Mouse (Mus musculus): ENCODE results near the gene Zcchc10. TPM values are rescaled to one million over a fixed set of nuclear protein-coding genes. Genes with fewer than 3 reads are reported as not detected.
"Not testable (repeated sequence)": the region's sequence is repeated elsewhere in the genome, so short reads cannot be mapped to it uniquely, and the experiment has no call there.

The Zcchc10 gene
- polyA plus RNA-seq, 1 experiment from 2014 or later = 21.7 TPM

DNA sequence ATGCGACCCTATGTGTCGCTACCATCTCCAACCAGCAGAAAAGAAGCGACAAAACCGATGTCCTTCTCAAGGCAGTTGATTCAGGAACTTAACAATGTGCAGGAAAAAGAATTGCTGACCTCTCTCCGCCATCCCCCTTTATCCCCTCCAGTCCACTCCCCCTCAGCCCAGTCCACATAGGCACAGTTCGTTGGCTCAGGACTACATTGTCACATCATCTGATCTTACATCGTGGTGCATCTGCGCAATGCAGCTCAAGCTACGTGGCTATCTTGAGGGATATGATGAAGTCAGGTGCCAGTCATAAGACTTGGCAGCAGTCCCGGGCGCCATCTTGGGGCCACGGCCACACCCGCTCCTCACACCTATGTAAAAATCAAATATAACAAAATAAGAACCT is 4.6 kb upstream of the Zcchc10 start:
- not testable (repeated sequence) for H3K4me3 ChIP-seq; ATAC-seq (ENCODE audit: borderline replicate concordance, extremely low read depth, low FRiP score, low TSS enrichment); H3K27me3 ChIP-seq; H3K36me3 ChIP-seq; H3K27ac ChIP-seq; H3K4me2 ChIP-seq; H3K9ac ChIP-seq; H3K9me3 ChIP-seq; H3K4me1 ChIP-seq
- WGBS = 92% methylated on average over 13 of the region's 13 CpGs

DNA sequence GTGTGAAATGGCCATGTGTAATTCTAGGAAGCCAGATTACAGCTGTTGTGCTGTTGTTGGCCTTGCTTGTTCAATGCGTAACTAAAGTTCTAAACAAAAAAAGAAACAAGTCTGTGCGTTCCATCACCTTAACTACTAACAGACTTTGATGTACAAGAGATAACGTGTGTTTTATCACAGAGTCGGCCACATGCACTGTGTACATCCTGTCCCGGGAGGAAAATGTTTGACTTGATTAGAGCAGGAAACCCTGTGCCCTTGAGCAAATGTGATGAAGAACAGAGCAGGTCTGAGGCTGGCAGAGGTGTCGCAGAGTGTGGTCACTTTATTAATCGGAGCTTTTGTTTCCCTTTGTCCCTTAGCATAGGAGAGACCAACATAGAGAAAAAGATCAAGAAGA is 5.8 kb downstream of the Zcchc10 start:
- H3K27ac ChIP-seq = no peak overlapping the region
- peaks cover 9% of the 10 kb centered on the region for H3K4me1 ChIP-seq
- H3K27me3 ChIP-seq = no peaks in the 10 kb centered on the region
- 74% methylated on average over 7 of the region's 7 CpGs for WGBS
- no peak overlapping the region for H3K4me2 ChIP-seq
- no peak overlapping the region for H3K4me3 ChIP-seq
- H3K9ac ChIP-seq = no peak overlapping the region
- no peaks in the 10 kb centered on the region for H3K9me3 ChIP-seq
- H3K36me3 ChIP-seq = peaks cover 56% of the 10 kb centered on the region
- no peak for ATAC-seq (ENCODE audit: borderline replicate concordance, extremely low read depth, low FRiP score, low TSS enrichment)

DNA sequence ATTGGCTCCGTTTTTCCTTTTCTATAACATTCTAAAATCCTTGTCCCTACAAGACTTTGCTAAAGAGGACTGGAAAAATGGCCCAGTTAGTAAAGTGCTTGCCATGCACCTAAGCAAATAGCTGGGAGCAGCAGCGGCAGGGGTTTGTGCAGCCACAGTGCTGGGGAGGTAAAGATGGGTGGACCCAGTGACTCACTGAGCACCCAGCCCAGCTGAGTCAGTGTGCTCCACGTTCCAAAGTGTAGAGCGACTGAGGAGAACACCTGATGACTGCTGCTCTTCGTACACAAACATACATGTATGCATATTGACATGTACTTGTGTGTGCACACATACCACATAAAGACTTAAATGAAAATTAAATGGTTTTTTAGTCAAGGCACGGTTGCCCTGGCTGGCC is 6.6 kb downstream of the Zcchc10 start:
- no peak overlapping the region for H3K9ac ChIP-seq
- 0 out of 2 replicates have a peak, but pooled peaks cover under 1% of the 10 kb centered on the region for H3K4me1 ChIP-seq
- no peak overlapping the region for H3K4me2 ChIP-seq
- ATAC-seq (ENCODE audit: borderline replicate concordance, extremely low read depth, low FRiP score, low TSS enrichment) = no peak
- H3K4me3 ChIP-seq = no peak overlapping the region
- WGBS = 90% methylated on average over 6 of the region's 6 CpGs
- H3K36me3 ChIP-seq = peaks cover 56% of the 10 kb centered on the region
- no peaks in the 10 kb centered on the region for H3K9me3 ChIP-seq
- no peaks in the 10 kb centered on the region for H3K27me3 ChIP-seq
- no peak overlapping the region for H3K27ac ChIP-seq

DNA sequence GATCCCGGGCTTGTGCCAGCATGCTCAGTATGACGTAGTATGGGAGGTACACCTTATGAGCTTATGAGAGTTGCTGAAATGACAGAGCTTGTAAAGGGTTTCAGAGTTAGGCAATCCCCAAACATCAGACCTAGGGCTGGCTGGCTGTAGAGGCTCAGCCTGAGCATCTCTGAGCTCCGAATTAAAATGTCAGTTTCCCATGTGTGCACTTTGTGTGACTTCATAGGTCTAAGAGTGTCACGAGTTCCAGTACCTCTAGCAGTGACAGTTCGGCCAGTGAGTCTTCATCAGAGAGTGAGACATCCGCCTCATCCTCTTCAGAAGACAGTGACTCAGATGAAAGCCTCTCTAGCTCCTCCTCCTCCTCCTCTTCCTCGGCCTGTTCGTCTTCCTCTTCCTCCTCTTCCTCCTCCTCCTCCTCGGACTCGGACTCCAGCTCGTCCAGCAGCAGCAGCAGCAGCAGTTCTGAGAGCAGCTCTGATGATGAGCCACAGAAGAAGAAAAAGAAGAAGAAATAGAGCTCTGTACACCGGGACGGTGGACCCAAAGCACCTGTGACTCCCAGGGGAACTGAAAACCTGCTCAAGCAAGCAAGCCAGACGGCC is 7.7 kb downstream of the Zcchc10 start:
- H3K36me3 ChIP-seq = peaks cover 56% of the 10 kb centered on the region
- ATAC-seq (ENCODE audit: borderline replicate concordance, extremely low read depth, low FRiP score, low TSS enrichment) = no peak
- no peaks in the 10 kb centered on the region for H3K9me3 ChIP-seq
- no peak overlapping the region for H3K9ac ChIP-seq
- H3K4me1 ChIP-seq = no peaks in the 10 kb centered on the region
- H3K27me3 ChIP-seq = no peaks in the 10 kb centered on the region
- H3K4me3 ChIP-seq = no peak overlapping the region
- H3K4me2 ChIP-seq = no peak overlapping the region
- H3K27ac ChIP-seq = no peak overlapping the region
- WGBS = 76% methylated on average over 14 of the region's 14 CpGs

DNA sequence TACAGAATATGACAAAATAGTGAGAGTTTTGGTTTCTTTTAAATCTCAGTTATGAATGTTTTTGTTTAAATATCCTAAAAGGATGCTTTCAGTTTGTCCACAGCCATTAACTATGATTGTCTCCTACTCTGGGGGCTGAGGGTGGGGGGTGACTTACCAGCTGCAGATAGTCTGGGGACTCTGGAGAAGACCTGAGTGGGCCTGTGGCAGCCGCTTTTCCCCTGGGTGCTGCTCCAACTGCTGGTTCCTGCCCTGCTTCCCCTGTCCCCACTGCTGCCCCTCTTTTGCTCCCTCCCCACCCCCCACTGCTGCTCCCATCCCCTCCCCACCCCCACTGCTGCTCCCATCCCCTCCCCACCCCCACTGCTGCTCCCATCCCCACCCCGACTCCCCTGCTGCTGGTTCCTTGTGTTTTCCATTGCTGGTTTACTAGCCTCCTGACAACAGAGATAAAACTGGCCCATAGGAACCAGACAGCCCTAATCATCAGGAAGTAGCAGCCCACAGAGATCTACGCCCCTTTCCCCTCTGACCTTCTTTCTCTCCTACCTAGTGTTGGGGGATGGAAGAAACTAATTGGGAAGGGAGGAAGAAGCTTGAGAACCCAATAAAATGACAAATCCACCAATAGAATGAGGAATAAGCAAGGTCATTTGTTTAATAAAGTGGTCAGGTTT is 11.2 kb downstream of the Zcchc10 start:
- WGBS = 38% methylated on average over 3 of the region's 3 CpGs
- no peaks in the 10 kb centered on the region for H3K9me3 ChIP-seq
- H3K36me3 ChIP-seq = peaks cover 28% of the 10 kb centered on the region
- no peak overlapping the region for H3K9ac ChIP-seq
- no peak for ATAC-seq (ENCODE audit: borderline replicate concordance, extremely low read depth, low FRiP score, low TSS enrichment)
- no peak overlapping the region for H3K27ac ChIP-seq
- no peaks in the 10 kb centered on the region for H3K4me1 ChIP-seq
- no peak overlapping the region for H3K4me3 ChIP-seq
- H3K4me2 ChIP-seq = no peak overlapping the region
- no peaks in the 10 kb centered on the region for H3K27me3 ChIP-seq

DNA sequence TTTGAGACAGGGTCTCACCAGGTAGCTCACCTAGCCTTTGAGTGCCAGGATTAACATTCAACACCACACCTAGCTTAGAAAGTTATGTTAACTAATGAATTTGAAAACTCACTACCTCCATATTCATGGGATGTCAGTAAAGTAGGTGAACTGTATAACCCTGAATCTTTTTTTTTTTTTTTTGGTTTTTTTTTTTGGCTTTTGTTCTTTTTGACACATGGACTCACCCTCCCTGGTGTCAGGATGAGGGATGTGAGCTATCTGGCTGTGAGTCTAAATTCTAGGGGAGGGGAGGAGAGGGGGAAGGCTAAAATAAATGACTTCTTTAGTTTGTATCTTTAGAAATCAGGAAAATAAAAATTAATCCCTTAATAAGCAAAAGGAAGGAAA is 11.7 kb downstream of the Zcchc10 start:
- H3K27me3 ChIP-seq = no peaks in the 10 kb centered on the region
- H3K4me3 ChIP-seq = no peak overlapping the region
- H3K27ac ChIP-seq = no peak overlapping the region
- H3K36me3 ChIP-seq = peaks cover 24% of the 10 kb centered on the region
- H3K9ac ChIP-seq = no peak overlapping the region
- H3K9me3 ChIP-seq = no peaks in the 10 kb centered on the region
- no peak for ATAC-seq (ENCODE audit: borderline replicate concordance, extremely low read depth, low FRiP score, low TSS enrichment)
- H3K4me1 ChIP-seq = no peaks in the 10 kb centered on the region
- no peak overlapping the region for H3K4me2 ChIP-seq

DNA sequence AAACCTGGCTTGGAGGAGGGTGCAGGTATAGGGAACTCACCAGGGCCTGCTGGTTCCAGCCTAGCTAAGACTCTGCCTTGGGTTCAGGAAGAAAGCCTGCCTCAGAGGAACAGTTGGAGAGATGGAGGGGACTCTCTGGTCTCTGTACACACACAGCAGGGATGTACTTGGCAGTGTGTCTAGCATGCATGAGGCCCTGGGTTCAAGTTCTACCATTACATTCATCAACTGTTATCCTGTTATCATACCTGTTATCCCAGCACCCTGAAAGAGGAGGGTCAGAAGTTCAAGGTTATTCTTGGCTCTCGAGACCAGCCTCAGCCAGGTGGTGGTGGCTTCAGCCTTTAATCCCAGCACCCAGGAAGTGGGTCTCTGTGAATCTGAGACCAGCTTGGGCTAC is 12.4 kb downstream of the Zcchc10 start:
- WGBS = 64% methylated on average over 1 of the region's 1 CpGs
- Histone ChIP-seq H3K4me2 (no peak overlapping the region), H3K4me1 (no peaks in the 10 kb centered on the region), H3K9me3 (no peaks in the 10 kb centered on the region), H3K4me3 (no peak overlapping the region), H3K27me3 (no peaks in the 10 kb centered on the region), H3K27ac (no peak overlapping the region), H3K36me3 (peaks cover 17% of the 10 kb centered on the region), H3K9ac (no peak overlapping the region)
- no peak for ATAC-seq (ENCODE audit: borderline replicate concordance, extremely low read depth, low FRiP score, low TSS enrichment)

DNA sequence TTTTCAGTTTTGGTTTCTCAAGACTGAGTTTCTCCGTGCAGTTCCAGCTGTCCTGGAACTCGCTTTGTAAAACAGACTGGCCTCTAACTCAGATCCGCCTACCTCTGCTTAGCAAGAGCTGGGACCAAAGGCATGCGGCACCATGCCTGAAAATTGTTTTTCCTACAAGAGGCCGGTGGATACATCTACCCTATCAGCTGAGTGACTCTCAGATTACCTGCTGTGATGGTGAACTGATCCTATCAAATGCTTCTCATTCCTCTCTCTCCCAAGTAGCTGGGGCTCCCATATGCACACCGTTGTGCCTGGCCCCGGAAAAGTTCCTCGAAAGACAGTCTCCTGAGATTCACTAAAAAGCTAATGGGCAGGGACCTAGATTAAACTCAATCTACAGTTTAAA is 13.2 kb downstream of the Zcchc10 start:
- H3K4me2 ChIP-seq = no peak overlapping the region
- no peaks in the 10 kb centered on the region for H3K9me3 ChIP-seq
- no peak overlapping the region for H3K27ac ChIP-seq
- no peak overlapping the region for H3K9ac ChIP-seq
- H3K4me3 ChIP-seq = no peak overlapping the region
- H3K27me3 ChIP-seq = no peaks in the 10 kb centered on the region
- H3K4me1 ChIP-seq = no peaks in the 10 kb centered on the region
- 0 out of 2 replicates have a peak, but pooled peaks cover 9% of the 10 kb centered on the region for H3K36me3 ChIP-seq
- WGBS = 58% methylated on average over 8 of the region's 8 CpGs
- no peak for ATAC-seq (ENCODE audit: borderline replicate concordance, extremely low read depth, low FRiP score, low TSS enrichment)

DNA sequence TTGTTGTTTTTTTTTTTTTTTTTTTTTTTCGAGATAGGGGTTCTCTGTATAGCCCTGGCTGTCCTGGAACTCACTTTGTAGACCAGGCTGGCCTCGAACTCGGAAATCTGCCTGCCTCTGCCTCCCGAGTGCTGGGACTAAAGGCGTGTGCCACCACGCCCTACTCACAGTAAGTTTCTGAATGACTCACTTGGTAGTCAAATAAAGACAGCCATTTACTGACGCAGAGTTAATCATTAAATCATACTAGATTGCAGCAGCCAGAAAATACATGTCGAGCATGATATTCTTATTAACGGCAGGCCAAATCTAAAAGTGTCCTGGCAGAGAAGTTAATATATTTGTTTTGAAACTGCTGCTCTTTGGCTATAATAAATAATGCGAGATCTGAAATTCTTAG is 16.5 kb downstream of the Zcchc10 start:
- not testable (repeated sequence) for H3K4me2 ChIP-seq; H3K4me3 ChIP-seq; H3K4me1 ChIP-seq; ATAC-seq (ENCODE audit: borderline replicate concordance, extremely low read depth, low FRiP score, low TSS enrichment); H3K9ac ChIP-seq; H3K9me3 ChIP-seq; H3K27ac ChIP-seq; H3K27me3 ChIP-seq; H3K36me3 ChIP-seq
- 72% methylated on average over 10 of the region's 10 CpGs for WGBS

DNA sequence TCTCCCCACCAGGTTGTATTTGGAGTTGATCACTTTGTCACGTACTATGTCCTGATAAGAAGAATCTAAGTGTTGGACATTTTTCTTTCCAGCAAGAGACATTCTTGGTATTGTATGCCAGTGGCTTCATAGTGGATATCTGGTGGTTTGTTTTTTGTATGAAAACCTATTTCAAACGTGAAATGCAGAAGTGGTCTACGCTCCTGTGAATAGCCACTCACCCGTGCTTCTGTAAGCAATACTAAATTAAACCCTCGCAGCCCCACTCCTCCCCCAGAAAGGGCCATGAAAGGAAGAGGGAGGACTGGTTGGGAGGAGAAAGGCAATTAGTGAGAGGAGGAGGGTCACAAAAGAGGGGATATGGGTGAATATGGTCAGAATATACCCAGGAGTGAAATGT is 18.2 kb downstream of the Zcchc10 start:
- ATAC-seq (ENCODE audit: borderline replicate concordance, extremely low read depth, low FRiP score, low TSS enrichment) = no peak
- Histone ChIP-seq H3K4me2 (no peak overlapping the region), H3K9me3 (no peaks in the 10 kb centered on the region), H3K27ac (no peak overlapping the region), H3K4me3 (no peak overlapping the region), H3K9ac (no peak overlapping the region), H3K36me3 (no peaks in the 10 kb centered on the region), H3K27me3 (no peaks in the 10 kb centered on the region), H3K4me1 (peaks cover 3% of the 10 kb centered on the region; the same call in 1 of the 2 replicates)
- 56% methylated on average over 5 of the region's 5 CpGs for WGBS

DNA sequence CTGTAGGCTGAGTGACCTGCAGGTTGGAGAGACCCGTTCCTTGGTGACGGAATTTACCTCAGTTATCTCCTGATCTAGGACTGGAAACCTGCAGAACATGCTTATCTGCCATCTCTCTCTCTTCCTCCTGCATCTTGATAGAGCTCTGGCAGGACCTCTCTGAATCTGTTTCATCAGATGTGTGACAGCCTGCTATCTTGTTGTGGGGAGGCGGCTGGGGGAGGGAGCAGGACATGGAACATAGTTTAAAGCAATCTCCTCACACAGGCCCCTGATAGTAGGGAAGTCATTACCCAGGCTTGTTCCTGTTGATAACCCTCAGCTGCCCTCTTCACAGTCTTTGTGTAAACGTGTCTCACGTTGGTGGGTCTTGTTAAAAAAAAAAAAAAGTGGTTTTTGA is 20.8 kb downstream of the Zcchc10 start:
- Histone ChIP-seq H3K4me3 (no peak overlapping the region), H3K27ac (no peak overlapping the region), H3K27me3 (no peaks in the 10 kb centered on the region), H3K9me3 (no peaks in the 10 kb centered on the region), H3K9ac (no peak overlapping the region), H3K4me2 (no peak overlapping the region), H3K36me3 (no peaks in the 10 kb centered on the region), H3K4me1 (peaks cover 3% of the 10 kb centered on the region; the same call in 1 of the 2 replicates)
- no peak for ATAC-seq (ENCODE audit: borderline replicate concordance, extremely low read depth, low FRiP score, low TSS enrichment)
- 6% methylated on average over 5 of the region's 5 CpGs for WGBS

DNA sequence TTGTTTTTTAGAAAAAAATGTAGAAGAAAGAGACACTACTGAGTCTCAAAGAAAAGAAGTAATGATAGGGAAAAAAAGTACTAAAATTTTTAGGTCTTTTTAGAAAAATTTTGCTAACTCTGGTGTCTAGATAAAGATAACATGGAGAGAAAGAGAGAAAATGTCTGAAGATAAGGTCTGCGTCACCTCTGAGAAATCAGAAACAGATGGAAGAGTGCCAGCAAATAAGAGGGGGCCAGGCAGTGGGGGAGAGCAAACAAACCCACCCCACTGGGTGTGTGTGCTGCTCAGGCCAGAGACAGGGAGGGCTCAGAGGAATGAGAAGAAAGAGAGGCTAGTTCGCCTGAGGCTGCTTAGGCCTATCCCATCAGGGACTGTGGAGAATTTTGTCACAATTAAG is 21.3 kb downstream of the Zcchc10 start:
- no peaks in the 10 kb centered on the region for H3K27me3 ChIP-seq
- WGBS = 15% methylated on average over 2 of the region's 2 CpGs
- H3K9ac ChIP-seq = no peak overlapping the region
- H3K4me1 ChIP-seq = peaks cover 3% of the 10 kb centered on the region; the same call in 1 of the 2 replicates
- no peaks in the 10 kb centered on the region for H3K9me3 ChIP-seq
- H3K4me3 ChIP-seq = no peak overlapping the region
- H3K4me2 ChIP-seq = no peak overlapping the region
- no peak overlapping the region for H3K27ac ChIP-seq
- H3K36me3 ChIP-seq = no peaks in the 10 kb centered on the region
- no peak for ATAC-seq (ENCODE audit: borderline replicate concordance, extremely low read depth, low FRiP score, low TSS enrichment)

All from lung, embryonic 15.5 days (tissue).